Mouse (Mus musculus): ENCODE data around the gene Mocs3. TPM values are rescaled to one million over a fixed set of nuclear protein-coding genes. Genes with fewer than 3 reads are reported as not detected.

Mocs3 gene
- polyA plus RNA-seq, 1 experiment from 2014 or later, result 7.0 TPM

DNA sequence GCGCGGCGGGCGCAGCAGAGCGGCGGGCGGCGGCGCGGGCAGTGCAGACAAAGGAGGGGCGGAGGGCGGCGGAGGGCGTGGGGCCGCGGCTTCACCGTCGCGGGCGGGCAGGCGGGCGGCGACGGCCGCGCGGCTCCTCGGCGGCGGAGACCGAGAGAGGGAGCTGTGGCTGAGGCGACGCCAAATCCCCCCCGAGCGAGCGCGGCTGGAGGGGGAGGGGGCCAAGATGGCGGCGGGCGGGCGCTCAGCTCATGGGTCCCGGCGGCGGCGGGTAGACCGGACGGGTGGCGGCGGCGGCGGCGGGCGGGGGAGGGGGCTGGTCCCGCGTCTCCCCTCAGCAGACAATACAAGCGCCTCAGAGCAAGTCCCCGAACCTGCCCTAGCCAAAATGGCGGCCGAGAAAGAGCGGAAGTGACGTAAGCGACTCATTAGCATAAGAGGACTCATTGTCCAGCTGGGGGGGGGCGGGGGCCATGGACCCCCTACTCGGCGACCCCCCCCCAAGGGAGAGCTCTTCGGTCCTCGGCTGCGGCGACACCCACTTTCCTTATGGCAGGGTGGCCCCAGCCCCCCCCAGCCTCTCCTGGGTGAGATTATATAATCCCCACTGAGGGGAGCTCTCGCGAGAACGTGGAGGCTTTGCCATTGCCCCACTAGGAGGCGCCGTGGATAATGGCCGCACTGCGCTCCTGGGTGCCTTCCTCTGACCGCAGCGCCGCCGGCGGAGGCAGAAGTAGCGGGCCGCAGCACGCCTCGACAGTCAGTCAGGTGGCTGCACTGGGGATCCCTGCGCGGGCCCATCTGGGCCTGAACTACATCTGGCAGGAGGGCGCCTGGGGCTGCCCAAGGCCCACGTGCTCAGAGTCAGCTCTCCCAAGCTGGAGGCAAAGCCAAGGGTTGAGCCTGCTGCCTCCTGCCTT is 23.4 kb upstream of the Mocs3 start, which contains the start of gene Adnp:
Gene Adnp, minus strand, starts transcription at position 388 of the 920 bp plus-strand sequence.
- H3K27me3 ChIP-seq (replicated peaks), result no peaks in the 10 kb centered on the region
- H3K9me3 ChIP-seq (replicated peaks), result 0 out of 2 replicates have a peak, but pooled peaks cover 3% of the 10 kb centered on the region
- H3K9ac ChIP-seq, result peak within 1 kb of the TSS; percentile 100
- H3K27ac ChIP-seq (ENCODE audit: poor library complexity, severe bottlenecking), result peak within 1 kb of the TSS; percentile 100
- peak; percentile 91 for ATAC-seq (ENCODE audit: insufficient number of reproducible peaks, low FRiP score)
- peaks cover 25% of the 10 kb centered on the region for H3K4me1 ChIP-seq (replicated peaks)
- 4% methylated on average over 55 of the region's 89 CpGs for WGBS
- peak within 1 kb of the TSS; percentile 99 for H3K4me3 ChIP-seq
- peak within 1 kb of the TSS; percentile 83 for H3K4me2 ChIP-seq
- H3K36me3 ChIP-seq, result peaks cover 54% of the 10 kb centered on the region

DNA sequence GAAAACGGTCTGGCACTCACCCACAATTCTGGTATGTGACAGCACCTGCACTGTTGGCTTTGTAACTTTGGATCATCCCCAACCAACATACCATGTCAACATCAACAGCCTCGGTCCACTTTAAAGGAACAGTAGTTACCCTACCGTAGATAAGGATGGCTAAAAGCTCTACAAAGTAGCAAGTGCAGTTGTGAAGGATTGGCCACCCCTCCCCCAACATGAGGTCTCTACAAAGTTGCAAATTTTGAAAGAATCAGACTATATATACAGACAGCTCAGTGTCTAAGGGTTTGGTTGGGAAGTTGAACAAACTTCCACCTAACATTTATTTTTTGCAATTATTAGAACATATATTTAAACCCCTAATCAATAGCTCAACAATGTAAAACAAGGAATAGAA is 22.5 kb upstream of the Mocs3 start:
- H3K36me3 ChIP-seq, result peaks cover 57% of the 10 kb centered on the region
- H3K4me1 ChIP-seq (replicated peaks), result peaks cover 24% of the 10 kb centered on the region
- H3K27ac ChIP-seq (ENCODE audit: poor library complexity, severe bottlenecking), result peak overlapping the region; percentile 100
- WGBS, result 91% methylated on average over 3 of the region's 3 CpGs
- ATAC-seq (ENCODE audit: insufficient number of reproducible peaks, low FRiP score), result no peak
- H3K4me3 ChIP-seq, result no peak overlapping the region
- 0 out of 2 replicates have a peak, but pooled peaks cover 3% of the 10 kb centered on the region for H3K9me3 ChIP-seq (replicated peaks)
- H3K4me2 ChIP-seq, result 0 out of 2 replicates have a peak overlapping the region, but pooled peaks have one; percentile 83
- H3K27me3 ChIP-seq (replicated peaks), result no peaks in the 10 kb centered on the region
- no peak overlapping the region for H3K9ac ChIP-seq

DNA sequence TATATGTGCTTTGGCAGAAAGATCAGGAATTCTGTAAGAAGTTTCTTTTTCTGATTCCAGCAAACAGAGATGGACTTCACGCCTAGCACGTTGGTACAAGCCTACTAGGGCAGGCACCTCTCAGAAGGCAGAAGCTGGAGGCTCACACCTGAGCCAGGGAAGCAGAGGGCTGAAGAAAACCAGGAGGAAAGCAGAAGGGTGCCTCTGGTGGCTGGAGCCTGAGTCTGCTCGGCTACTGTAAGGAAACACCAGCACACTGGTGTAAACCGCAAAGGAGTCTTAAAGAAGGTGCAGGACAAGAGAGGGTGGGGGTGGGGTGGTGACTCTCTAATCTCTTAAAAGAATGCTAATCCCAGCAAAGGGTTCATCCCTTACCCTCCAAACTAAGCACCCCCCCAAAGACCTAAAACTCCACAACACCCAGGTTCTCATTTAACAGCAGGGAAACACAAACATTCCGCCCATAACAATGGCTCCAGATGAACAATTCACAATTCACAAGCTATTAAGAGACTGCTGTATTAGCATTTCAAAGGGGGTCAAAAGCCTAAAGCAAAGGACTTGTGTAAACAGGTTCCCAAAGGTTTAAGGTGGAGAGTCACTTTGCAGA is 16.5 kb upstream of the Mocs3 start:
- peaks cover 7% of the 10 kb centered on the region; the same call in 1 of the 2 replicates for H3K4me1 ChIP-seq (replicated peaks)
- WGBS, result 56% methylated on average over 5 of the region's 5 CpGs
- H3K27ac ChIP-seq (ENCODE audit: poor library complexity, severe bottlenecking), result no peak overlapping the region
- H3K9me3 ChIP-seq (replicated peaks), result no peaks in the 10 kb centered on the region
- ATAC-seq (ENCODE audit: insufficient number of reproducible peaks, low FRiP score), result no peak
- H3K4me2 ChIP-seq, result no peak overlapping the region
- no peak overlapping the region for H3K9ac ChIP-seq
- H3K27me3 ChIP-seq (replicated peaks), result no peaks in the 10 kb centered on the region
- no peak overlapping the region for H3K4me3 ChIP-seq
- peaks cover 88% of the 10 kb centered on the region for H3K36me3 ChIP-seq

DNA sequence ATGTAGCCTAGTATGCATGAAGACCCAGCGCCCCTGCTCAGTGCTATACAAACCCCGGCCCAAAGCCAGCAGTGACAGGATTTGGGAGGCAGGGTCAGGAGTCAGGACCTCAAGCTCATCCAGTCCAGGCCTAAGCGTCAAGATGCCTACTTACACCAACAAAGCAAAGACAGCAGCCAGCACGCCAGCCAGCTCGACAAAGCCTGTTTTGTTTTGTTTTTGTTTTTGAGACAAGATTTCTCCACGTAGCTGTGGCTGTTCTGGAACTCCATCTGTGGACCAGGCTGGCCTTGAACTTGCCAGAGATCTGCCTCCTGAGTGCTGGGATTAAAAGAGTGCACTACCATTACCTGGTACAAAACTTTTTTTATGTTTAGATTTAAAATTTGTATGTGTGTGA is 7.1 kb upstream of the Mocs3 start:
- H3K27me3 ChIP-seq (replicated peaks), result no peaks in the 10 kb centered on the region
- ATAC-seq (ENCODE audit: insufficient number of reproducible peaks, low FRiP score), result no peak
- no peaks in the 10 kb centered on the region for H3K9me3 ChIP-seq (replicated peaks)
- H3K4me1 ChIP-seq (replicated peaks), result peaks cover 5% of the 10 kb centered on the region; the same call in 1 of the 2 replicates
- 90% methylated on average over 6 of the region's 6 CpGs for WGBS
- H3K4me3 ChIP-seq, result no peak overlapping the region
- no peak overlapping the region for H3K4me2 ChIP-seq
- H3K9ac ChIP-seq, result no peak overlapping the region
- peaks cover 76% of the 10 kb centered on the region for H3K36me3 ChIP-seq
- no peak overlapping the region for H3K27ac ChIP-seq (ENCODE audit: poor library complexity, severe bottlenecking)

DNA sequence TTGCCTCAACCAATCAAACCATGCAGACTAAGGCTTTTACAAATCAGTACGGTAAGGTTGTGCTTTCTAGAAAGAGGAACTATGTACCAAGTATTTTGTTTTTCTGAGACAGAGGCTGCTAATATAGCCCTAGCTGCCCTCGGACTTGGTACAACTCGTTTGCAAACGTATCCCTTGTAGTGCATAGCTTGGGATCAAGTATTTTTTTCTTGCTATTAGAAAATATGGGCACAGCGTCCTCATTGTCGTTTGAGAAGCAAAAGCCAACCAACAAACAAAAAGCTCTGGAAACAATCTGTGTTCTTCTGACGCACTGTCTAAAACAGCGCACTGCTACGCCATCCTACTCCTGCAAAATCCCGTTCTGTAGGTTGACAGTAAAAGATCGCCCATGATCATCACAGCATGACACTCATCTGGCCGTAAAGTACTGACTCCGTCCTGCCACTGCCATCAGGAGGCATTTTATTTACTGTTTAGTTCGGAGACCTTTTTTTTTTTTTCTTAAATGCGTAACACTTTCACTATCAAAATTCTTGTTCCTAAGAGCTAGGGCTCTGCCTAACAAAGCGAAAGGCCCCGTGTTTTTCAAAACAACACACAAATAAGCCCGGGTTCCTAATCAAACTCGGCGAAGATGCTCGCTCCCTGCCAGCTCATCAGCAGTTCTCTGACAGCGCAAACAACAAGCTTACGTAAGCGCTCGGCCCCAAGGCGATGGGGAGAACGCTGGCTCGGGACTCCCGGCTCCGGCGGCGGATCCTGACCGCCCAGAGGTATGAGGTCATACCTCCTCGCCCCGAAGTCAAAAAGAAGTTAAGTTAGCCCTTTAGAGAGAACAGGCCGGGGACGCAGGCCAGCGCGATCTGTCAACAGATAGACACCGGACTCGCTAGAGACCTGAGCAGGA is 1.1 kb upstream of the Mocs3 start:
- peak; percentile 47 for ATAC-seq (ENCODE audit: insufficient number of reproducible peaks, low FRiP score)
- H3K27ac ChIP-seq (ENCODE audit: poor library complexity, severe bottlenecking), result peak overlapping the region; percentile 85; the same call in 1 of the 2 replicates
- H3K36me3 ChIP-seq, result peaks cover 53% of the 10 kb centered on the region
- no peaks in the 10 kb centered on the region for H3K27me3 ChIP-seq (replicated peaks)
- peaks cover 3% of the 10 kb centered on the region; the same call in 1 of the 2 replicates for H3K9me3 ChIP-seq (replicated peaks)
- H3K4me1 ChIP-seq (replicated peaks), result peaks cover 28% of the 10 kb centered on the region
- peak overlapping the region; percentile 99 for H3K4me3 ChIP-seq
- H3K9ac ChIP-seq, result peak overlapping the region; percentile 98
- H3K4me2 ChIP-seq, result peak overlapping the region; percentile 78
- 17% methylated on average over 41 of the region's 41 CpGs for WGBS

DNA sequence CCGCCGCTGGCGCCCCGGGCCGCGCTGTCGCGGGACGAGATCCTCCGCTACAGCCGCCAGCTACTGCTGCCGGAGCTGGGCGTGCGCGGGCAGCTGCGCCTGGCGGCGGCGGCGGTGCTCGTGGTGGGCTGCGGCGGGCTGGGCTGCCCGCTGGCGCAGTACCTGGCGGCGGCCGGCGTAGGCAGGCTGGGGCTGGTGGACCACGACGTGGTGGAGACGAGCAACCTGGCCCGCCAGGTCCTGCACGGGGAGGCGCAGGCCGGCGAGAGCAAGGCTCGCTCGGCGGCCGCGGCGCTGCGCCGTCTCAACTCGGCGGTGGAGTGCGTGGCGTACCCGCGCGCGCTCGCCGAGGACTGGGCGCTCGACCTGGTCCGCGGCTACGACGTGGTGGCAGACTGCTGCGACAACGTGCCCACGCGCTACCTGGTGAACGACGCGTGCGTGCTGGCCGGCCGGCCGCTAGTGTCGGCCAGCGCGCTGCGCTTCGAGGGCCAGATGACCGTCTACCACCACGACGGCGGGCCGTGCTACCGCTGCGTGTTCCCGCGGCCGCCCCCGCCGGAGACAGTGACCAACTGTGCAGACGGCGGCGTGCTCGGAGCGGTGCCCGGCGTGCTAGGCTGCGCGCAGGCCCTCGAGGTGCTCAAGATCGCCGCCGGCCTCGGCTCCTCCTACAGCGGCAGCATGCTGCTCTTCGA is 500 bp downstream of the Mocs3 start:
- Histone ChIP-seq H3K4me2 (peak overlapping the region; percentile 78), H3K27ac (ENCODE audit: poor library complexity, severe bottlenecking) (peak overlapping the region; percentile 85), H3K4me1 (replicated peaks) (peaks cover 28% of the 10 kb centered on the region), H3K9ac (peak overlapping the region; percentile 98), H3K4me3 (peak overlapping the region; percentile 99), H3K27me3 (replicated peaks) (no peaks in the 10 kb centered on the region), H3K9me3 (replicated peaks) (peaks cover 3% of the 10 kb centered on the region; the same call in 1 of the 2 replicates), H3K36me3 (peaks cover 40% of the 10 kb centered on the region)
- WGBS, result 3% methylated on average over 105 of the region's 105 CpGs
- peak; percentile 15; the same call in 1 of the 2 replicates for ATAC-seq (ENCODE audit: insufficient number of reproducible peaks, low FRiP score)

DNA sequence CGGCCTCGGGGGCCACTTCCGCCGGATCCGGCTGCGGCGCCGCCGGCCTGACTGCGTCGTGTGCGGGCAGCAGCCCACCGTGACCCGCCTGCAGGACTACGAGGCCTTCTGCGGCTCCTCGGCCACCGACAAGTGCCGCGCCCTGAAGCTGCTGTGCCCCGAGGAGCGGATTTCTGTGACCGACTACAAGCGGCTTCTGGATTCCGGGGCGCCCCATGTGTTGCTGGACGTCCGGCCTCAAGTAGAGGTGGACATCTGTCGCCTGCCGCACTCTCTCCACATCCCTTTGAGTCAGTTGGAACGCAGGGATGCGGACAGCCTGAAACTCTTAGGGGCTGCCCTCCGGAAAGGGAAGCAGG is 1.0 kb downstream of the Mocs3 start:
- H3K4me1 ChIP-seq (replicated peaks), result peaks cover 28% of the 10 kb centered on the region
- H3K36me3 ChIP-seq, result peaks cover 34% of the 10 kb centered on the region
- H3K4me2 ChIP-seq, result peak overlapping the region; percentile 78
- no peak for ATAC-seq (ENCODE audit: insufficient number of reproducible peaks, low FRiP score)
- H3K27ac ChIP-seq (ENCODE audit: poor library complexity, severe bottlenecking), result no peak overlapping the region
- H3K27me3 ChIP-seq (replicated peaks), result no peaks in the 10 kb centered on the region
- H3K9ac ChIP-seq, result peak overlapping the region; percentile 98
- peak overlapping the region; percentile 99 for H3K4me3 ChIP-seq
- H3K9me3 ChIP-seq (replicated peaks), result peaks cover 3% of the 10 kb centered on the region; the same call in 1 of the 2 replicates
- WGBS, result 53% methylated on average over 33 of the region's 33 CpGs

DNA sequence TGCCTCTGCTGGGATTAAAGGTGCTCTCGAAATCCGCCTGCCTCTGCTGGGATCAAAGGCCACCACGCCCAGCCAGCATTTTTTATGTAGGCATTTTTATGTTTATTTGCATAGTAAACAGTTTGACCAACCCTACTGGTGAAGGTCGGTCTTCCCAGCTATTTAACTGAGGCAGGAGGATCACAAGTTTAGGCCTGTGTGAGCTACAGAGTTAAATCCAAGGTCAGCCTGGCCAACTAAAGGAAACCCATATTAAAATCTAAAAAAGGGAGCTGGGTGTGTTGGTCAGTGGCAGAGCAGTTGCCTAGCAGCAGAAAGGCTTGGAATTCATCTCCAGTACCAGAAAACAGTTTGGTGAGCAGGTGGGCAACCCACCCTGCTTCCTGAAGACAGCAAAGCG is 2.9 kb downstream of the Mocs3 start:
- peaks cover 8% of the 10 kb centered on the region; the same call in 1 of the 2 replicates for H3K9me3 ChIP-seq (replicated peaks)
- peaks cover 30% of the 10 kb centered on the region for H3K36me3 ChIP-seq
- peaks cover 24% of the 10 kb centered on the region for H3K4me1 ChIP-seq (replicated peaks)
- H3K27me3 ChIP-seq (replicated peaks), result no peaks in the 10 kb centered on the region
- H3K4me2 ChIP-seq, result no peak overlapping the region
- H3K9ac ChIP-seq, result no peak overlapping the region
- 92% methylated on average over 5 of the region's 5 CpGs for WGBS
- ATAC-seq (ENCODE audit: insufficient number of reproducible peaks, low FRiP score), result no peak
- H3K27ac ChIP-seq (ENCODE audit: poor library complexity, severe bottlenecking), result no peak overlapping the region
- no peak overlapping the region for H3K4me3 ChIP-seq

DNA sequence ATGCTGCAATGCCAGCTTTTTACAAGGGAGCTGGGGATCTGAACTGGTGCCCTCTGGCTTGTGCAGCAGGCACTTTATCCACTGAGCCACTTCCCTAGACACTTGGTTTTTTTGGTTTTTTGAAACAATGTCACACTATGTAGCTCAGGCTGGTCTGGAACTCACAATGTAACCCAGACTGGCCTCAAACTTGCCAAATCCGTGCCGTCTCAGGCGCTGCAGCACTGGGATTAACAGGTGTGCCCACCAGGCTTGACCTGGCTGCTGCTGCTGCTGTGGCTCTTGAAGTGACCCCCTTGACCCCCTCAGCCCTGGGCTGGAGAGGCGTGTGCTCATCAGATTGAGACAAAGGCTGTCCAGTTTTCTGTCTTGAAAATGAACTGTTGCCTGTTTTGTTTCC is 7.9 kb downstream of the Mocs3 start:
- Histone ChIP-seq H3K4me2 (no peak overlapping the region), H3K27ac (ENCODE audit: poor library complexity, severe bottlenecking) (no peak overlapping the region), H3K9ac (no peak overlapping the region), H3K36me3 (peaks cover 13% of the 10 kb centered on the region), H3K27me3 (replicated peaks) (peaks cover 7% of the 10 kb centered on the region; the same call in 1 of the 2 replicates), H3K9me3 (replicated peaks) (peaks cover 24% of the 10 kb centered on the region), H3K4me1 (replicated peaks) (peaks cover 6% of the 10 kb centered on the region; the same call in 1 of the 2 replicates), H3K4me3 (no peak overlapping the region)
- ATAC-seq (ENCODE audit: insufficient number of reproducible peaks, low FRiP score), result no peak
- WGBS, result 75% methylated on average over 4 of the region's 4 CpGs

DNA sequence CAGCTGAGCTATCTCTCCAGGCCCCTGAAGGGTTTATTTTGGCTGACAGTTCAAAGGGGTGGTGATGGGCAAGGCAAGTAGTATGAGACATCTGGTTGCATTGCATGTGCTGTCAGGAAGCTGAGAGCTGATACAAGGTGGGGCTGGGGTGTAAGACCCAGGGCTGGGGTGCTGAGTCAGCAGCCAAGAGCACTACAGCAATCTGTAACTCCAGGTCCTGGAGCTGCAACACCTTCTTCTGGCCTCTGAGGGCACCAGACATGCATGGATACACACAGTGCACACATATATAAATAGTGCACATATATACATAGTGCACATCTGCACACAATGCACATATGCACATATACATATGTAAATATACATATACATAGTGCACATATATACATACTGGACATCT is 12.4 kb downstream of the Mocs3 start:
- H3K4me2 ChIP-seq, result no peak overlapping the region
- peaks cover 6% of the 10 kb centered on the region; the same call in 1 of the 2 replicates for H3K4me1 ChIP-seq (replicated peaks)
- H3K9ac ChIP-seq, result no peak overlapping the region
- peak; percentile 51 for ATAC-seq (ENCODE audit: insufficient number of reproducible peaks, low FRiP score)
- H3K4me3 ChIP-seq, result no peak overlapping the region
- no peaks in the 10 kb centered on the region for H3K36me3 ChIP-seq
- peaks cover 18% of the 10 kb centered on the region for H3K9me3 ChIP-seq (replicated peaks)
- H3K27ac ChIP-seq (ENCODE audit: poor library complexity, severe bottlenecking), result no peak overlapping the region
- peaks cover 48% of the 10 kb centered on the region for H3K27me3 ChIP-seq (replicated peaks)

All from heart, embryonic 12.5 days (tissue).